Mouse (Mus musculus): ENCODE data around the gene Plau. TPM values are rescaled to one million over a fixed set of nuclear protein-coding genes. Genes with fewer than 3 reads are reported as not detected.

Plau gene
- total RNA-seq, 2 experiments from 2014 or later, result 4.2 to 9.1 TPM

DNA sequence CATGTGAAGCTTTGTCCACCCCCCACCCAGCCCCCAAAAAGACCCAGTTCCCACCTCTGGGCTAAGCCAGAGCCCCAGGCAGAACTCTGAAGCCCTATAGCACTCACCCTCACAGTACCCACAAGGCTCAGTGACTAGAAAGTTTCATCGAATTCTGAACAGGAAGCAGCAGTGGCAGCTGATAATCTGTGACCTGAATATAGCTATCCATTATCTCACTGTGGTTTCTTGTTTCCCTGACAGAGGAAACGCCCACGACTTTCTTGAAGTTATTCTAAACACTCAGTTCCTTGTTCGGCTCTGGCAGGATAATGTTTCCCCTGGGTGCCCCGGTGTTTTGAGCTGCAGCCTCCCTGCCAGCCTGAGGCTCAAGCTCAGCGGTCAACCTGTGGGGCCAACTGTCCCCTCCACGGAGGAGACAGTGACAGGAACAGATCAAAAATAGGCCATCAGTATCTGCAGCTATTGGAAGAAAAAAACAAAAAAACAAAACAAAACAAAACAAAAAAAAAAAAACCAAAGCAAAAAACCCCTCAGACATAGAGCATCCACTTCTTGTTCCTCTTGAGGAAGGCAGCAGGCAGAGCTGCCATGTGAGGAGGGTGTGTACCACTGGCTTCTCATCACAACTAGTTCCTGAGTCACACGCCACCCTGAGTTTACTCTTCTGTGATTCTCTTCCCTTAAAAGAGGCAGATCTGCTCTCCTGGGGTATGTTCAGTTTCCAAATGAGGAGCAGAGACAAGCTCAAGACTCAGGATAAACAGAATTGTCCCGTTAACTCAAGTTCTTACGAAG, 48.8 kb downstream of the Plau start:
- ATAC-seq (replicated peaks; ENCODE audit: poor library complexity, severe bottlenecking), result peak; percentile 85

DNA sequence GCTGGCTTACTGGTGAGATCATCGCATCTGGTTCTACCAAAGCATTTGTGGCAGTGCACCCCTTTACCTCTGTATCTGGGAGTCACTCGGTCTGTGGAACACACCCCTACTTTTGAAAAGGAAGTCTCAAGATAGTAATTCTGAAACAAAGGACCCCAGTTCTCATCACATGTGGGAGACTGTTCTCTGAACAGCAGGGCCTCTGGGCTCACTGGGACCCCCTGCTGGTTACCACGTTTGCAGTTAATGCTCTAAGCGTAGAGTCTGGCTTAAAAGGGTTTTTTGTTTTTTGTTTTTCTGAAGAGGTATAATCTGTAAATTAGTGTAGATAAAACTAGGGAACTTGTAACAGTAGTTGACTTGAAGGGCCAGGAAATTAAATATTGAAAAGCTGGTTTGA, 49.8 kb downstream of the Plau start:
- ATAC-seq (replicated peaks; ENCODE audit: poor library complexity, severe bottlenecking), result 0 out of 2 replicates have a peak, but pooled peaks have one; percentile 32

DNA sequence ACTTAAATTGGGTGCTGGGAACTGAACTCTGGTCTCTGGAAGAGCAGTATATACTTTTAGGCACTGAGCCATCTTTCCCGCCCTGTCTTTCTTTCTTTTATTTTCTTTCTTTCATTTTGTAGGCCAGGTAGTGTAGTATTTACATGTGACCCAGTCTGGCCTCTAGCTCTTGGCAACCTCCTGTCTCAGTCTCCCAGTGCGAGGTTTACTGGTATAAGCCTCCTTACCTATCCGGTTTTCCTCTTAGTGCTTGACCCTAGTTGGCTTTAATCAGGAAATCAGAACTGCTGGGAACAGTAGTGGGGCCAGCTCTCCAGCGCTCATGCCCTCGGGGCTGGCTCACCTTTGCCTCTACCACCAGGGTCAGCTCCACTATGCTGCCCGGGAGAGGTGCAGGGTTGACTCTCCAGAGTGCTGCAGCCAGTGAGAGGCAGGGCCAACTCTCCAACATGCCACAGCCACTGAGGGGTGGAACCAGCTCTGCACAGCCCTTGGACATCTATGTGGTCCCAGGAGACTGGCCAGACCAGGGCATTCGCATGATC, 51.2 kb downstream of the Plau start:
- no peak for ATAC-seq (replicated peaks; ENCODE audit: poor library complexity, severe bottlenecking)

DNA sequence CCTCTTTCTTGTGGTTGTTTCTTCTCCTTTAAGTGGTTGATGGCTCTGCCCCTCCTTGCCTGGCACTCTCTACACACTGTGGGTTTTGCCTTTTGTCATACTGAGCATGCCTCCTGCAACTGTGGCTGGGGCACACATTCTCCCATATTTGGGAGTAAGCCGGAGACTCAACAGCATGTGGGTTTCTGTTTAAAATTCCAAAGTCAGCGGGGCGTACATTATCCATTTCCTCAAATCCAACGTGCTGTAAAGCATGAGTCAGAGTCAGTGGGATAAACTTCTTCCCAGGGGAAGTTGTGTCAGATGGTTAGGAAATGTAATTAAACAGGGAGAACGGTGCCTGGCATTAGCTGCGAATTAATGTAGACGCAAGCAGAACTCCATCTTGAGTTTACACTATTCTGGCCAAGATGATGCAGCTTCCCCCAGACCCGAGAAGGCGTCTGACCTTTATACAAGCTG, 55.5 kb downstream of the Plau start:
- peak; percentile 90 for ATAC-seq (replicated peaks; ENCODE audit: poor library complexity, severe bottlenecking)

Other genes starting within 250 kb of the Plau start
- 5.1 and 9.4 TPM in 2 replicates for gene Usp54, start 195.6 kb upstream of the Plau start, total RNA-seq (2014; fragmentation: Nextera tagmentation)
- gene Usp54, start 195.6 kb upstream of the Plau start, total RNA-seq (2017), result 4.1 and 4.6 TPM in 2 replicates
- not detected in 2 replicates for gene Myoz1, start 180.1 kb upstream of the Plau start, total RNA-seq (2014; fragmentation: Nextera tagmentation)
- gene Myoz1, start 180.1 kb upstream of the Plau start, total RNA-seq (2017), result not detected in 2 replicates
- gene Synpo2l, start 168.3 kb upstream of the Plau start, total RNA-seq (2014; fragmentation: Nextera tagmentation), result 0.32 and 0.56 TPM in 2 replicates
- not detected in 2 replicates for gene Synpo2l, start 168.3 kb upstream of the Plau start, total RNA-seq (2017)
- gene Sec24c, start 162.4 kb upstream of the Plau start, total RNA-seq (2014; fragmentation: Nextera tagmentation), result 102 and 121 TPM in 2 replicates
- 88.3 and 103 TPM in 2 replicates for gene Sec24c, start 162.4 kb upstream of the Plau start, total RNA-seq (2017)
- gene Fut11, start 141.7 kb upstream of the Plau start, total RNA-seq (2014; fragmentation: Nextera tagmentation), result 9.0 and 9.3 TPM in 2 replicates
- 7.5 and 9.3 TPM in 2 replicates for gene Fut11, start 141.7 kb upstream of the Plau start, total RNA-seq (2017)
- gene Chchd1, start 133.7 kb upstream of the Plau start, total RNA-seq (2014; fragmentation: Nextera tagmentation), result 193 and 202 TPM in 2 replicates
- gene Chchd1, start 133.7 kb upstream of the Plau start, total RNA-seq (2017), result 130 and 186 TPM in 2 replicates
- gene Zswim8, start 129.1 kb upstream of the Plau start, total RNA-seq (2014; fragmentation: Nextera tagmentation), result 47.5 and 51.8 TPM in 2 replicates
- gene Zswim8, start 129.1 kb upstream of the Plau start, total RNA-seq (2017), result 21.1 and 23.2 TPM in 2 replicates
- gene Ndst2, start 102.1 kb upstream of the Plau start, total RNA-seq (2014; fragmentation: Nextera tagmentation), result 24.5 and 27.8 TPM in 2 replicates
- gene Ndst2, start 102.1 kb upstream of the Plau start, total RNA-seq (2017), result 6.2 and 7.2 TPM in 2 replicates
- gene Camk2g, start 42.6 kb upstream of the Plau start, total RNA-seq (2014; fragmentation: Nextera tagmentation), result 28.0 and 35.2 TPM in 2 replicates
- gene Camk2g, start 42.6 kb upstream of the Plau start, total RNA-seq (2017), result 50.3 and 65.9 TPM in 2 replicates
- gene Vcl, start 92.7 kb downstream of the Plau start, total RNA-seq (2014; fragmentation: Nextera tagmentation), result 29.0 and 29.8 TPM in 2 replicates
- 25.2 and 25.4 TPM in 2 replicates for gene Vcl, start 92.7 kb downstream of the Plau start, total RNA-seq (2017)
- 54.1 and 71.7 TPM in 2 replicates for gene Ap3m1, start 215.8 kb downstream of the Plau start, total RNA-seq (2014; fragmentation: Nextera tagmentation)
- 66.0 and 83.4 TPM in 2 replicates for gene Ap3m1, start 215.8 kb downstream of the Plau start, total RNA-seq (2017)
- gene Adk, start 215.9 kb downstream of the Plau start, total RNA-seq (2014; fragmentation: Nextera tagmentation), result 69.1 and 73.1 TPM in 2 replicates
- gene Adk, start 215.9 kb downstream of the Plau start, total RNA-seq (2017), result 96.7 and 125 TPM in 2 replicates